Mouse (Mus musculus): ENCODE measurements around the gene Palm. TPM values are rescaled to one million over a fixed set of nuclear protein-coding genes. Genes with fewer than 3 reads are reported as not detected.
A peak's percentile ranks its signal among the peaks of the same experiment; 100 is the strongest.

Palm gene
- total RNA-seq (2014; rRNA removed), result 156 and 157 TPM in 2 replicates
- 221 and 242 TPM in 2 replicates for polyA plus RNA-seq (2015; fragmentation: Nextera tagmentation; extraction: Ambion mirVana)

DNA sequence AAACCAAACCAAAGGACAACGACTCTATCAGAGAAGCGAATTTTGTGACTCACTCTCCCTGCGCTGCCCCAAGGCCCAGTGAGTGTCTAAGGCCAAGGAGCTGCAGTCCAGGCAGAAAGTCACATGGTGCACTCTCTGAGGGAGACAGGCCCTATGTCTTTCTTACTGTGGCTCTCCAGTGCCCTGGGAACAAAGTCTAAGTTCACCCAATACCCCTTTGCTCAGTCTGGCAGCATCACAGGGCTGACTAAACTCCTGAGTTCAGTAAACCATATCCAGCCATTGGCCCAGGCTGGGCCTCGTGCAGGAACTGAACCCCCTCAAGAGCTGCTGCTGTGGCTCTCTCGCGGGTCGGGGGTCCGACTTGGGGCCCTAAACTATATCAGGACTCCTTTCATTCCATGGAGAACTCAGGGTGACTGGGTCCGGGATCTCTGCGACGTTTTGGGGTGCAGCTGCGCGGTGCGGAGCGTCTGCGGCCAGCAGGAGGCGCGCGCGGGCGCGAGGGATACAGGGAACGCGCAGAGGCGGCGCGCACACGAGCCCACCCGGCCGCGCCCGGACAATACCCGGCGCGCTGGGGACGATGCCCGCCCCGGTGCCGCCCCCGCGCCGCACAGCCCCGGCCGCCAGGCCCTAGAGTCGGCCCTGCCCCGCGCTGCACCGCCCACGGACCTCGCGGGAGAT lies at the start of gene Palm:
TSS of gene Palm (plus strand) at position 522 of the 687 bp plus-strand sequence.
- Histone ChIP-seq H3K9me3 (ENCODE audit: low read length) (no peaks in the 10 kb centered on the region), H3K27me3 (ENCODE audit: insufficient read depth, low read length) (no peaks in the 10 kb centered on the region), H3K9ac (replicated peaks; ENCODE audit: low read length) (peak within 1 kb of the TSS; percentile 97), H3K27ac (peak within 1 kb of the TSS; percentile 90), H3K4me1 (ENCODE audit: insufficient read depth, low read length) (peaks cover 13% of the 10 kb centered on the region), H3K36me3 (ENCODE audit: insufficient read depth, low read length) (no peaks in the 10 kb centered on the region), H3K4me3 (ENCODE audit: low read length) (peak within 1 kb of the TSS; percentile 93), H3K4me2 (ENCODE audit: low read depth, low read length) (peak within 1 kb of the TSS; percentile 80)
- ATAC-seq (peak; percentile 68), DNase-seq (ENCODE audit: low spot score) (peak; percentile 91)
- 6% methylated on average over 51 of the region's 51 CpGs for WGBS
- peak; percentile 72 for TF ChIP-seq CTCF (IDR thresholded peaks at IDR 0.05; ENCODE audit: low read depth)

DNA sequence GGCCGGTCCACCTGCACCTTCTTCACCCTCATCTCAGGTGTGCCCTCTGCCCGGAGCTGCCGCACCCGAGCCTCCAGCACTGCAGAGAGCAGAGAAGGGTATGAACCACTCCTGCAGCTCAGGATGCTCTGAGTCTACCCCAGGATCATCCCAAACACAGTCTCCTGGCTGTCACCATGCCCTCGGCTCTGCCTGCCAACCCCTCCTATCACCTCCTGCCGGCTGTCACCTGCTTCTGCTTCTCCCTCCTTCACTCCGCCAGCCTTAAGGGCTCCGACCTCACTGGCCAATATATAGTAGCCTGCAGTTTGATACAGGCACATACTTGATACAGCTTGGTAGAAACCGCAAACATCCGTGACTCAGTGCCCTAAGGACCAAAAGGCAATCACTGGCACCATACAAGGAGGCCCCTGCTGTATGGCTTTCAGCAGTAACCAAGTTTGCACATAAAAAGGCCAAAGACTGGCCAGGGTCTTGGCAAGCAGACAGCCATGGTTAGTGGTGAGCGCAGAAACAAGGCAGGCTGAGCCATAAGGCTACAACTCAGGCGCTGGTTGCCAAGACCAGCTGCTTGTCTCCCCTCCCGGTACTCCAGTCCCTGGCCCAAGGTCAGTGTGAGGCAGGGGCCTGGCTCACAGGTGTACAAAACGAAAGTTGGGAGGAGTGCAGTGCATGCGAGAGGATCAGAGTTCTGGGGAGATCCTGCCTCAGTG lies 49.6 kb upstream of the Palm start:
- WGBS, result 92% methylated on average over 15 of the region's 15 CpGs
- Histone ChIP-seq H3K4me3 (ENCODE audit: low read length) (no peak overlapping the region), H3K4me2 (ENCODE audit: low read depth, low read length) (no peak overlapping the region), H3K9me3 (ENCODE audit: low read length) (peaks cover 7% of the 10 kb centered on the region; the same call in 1 of the 2 replicates), H3K27me3 (ENCODE audit: insufficient read depth, low read length) (no peaks in the 10 kb centered on the region), H3K9ac (replicated peaks; ENCODE audit: low read length) (no peak overlapping the region), H3K27ac (no peak overlapping the region), H3K4me1 (ENCODE audit: insufficient read depth, low read length) (peaks cover 3% of the 10 kb centered on the region; the same call in 1 of the 2 replicates), H3K36me3 (ENCODE audit: insufficient read depth, low read length) (peaks cover 32% of the 10 kb centered on the region)
- no peak for ATAC-seq
- TF ChIP-seq CTCF (IDR thresholded peaks at IDR 0.05; ENCODE audit: low read depth), result no peak
- DNase-seq (ENCODE audit: low spot score), result no peak

DNA sequence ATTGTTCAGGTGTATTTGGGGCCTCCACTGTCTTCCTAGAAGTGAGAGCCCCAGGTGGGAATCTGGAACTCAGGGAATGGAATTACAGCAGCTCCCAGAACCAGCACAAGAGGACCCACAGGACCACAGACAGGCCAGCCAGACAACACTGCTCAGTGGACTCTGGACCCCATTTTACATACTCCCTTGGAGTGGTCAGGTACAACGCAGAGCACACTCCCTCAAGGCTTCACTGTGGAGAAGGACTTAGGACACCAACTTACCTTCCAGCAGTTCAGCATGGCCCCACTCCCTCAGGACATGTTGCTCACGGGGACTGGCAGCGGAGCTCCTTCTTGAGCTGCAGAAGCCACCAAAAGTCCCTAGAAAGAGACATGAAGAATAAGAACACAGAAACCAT lies 48.0 kb upstream of the Palm start:
- Histone ChIP-seq H3K27ac (no peak overlapping the region), H3K4me3 (ENCODE audit: low read length) (no peak overlapping the region), H3K36me3 (ENCODE audit: insufficient read depth, low read length) (peaks cover 16% of the 10 kb centered on the region), H3K27me3 (ENCODE audit: insufficient read depth, low read length) (no peaks in the 10 kb centered on the region), H3K4me2 (ENCODE audit: low read depth, low read length) (peak overlapping the region; percentile 77), H3K9ac (replicated peaks; ENCODE audit: low read length) (0 out of 2 replicates have a peak overlapping the region, but pooled peaks have one; percentile 10), H3K9me3 (ENCODE audit: low read length) (no peaks in the 10 kb centered on the region), H3K4me1 (ENCODE audit: insufficient read depth, low read length) (peaks cover 3% of the 10 kb centered on the region; the same call in 1 of the 2 replicates)
- ATAC-seq (no peak), DNase-seq (ENCODE audit: low spot score) (no peak)
- no peak for TF ChIP-seq CTCF (IDR thresholded peaks at IDR 0.05; ENCODE audit: low read depth)
- WGBS, result 87% methylated on average over 3 of the region's 3 CpGs

DNA sequence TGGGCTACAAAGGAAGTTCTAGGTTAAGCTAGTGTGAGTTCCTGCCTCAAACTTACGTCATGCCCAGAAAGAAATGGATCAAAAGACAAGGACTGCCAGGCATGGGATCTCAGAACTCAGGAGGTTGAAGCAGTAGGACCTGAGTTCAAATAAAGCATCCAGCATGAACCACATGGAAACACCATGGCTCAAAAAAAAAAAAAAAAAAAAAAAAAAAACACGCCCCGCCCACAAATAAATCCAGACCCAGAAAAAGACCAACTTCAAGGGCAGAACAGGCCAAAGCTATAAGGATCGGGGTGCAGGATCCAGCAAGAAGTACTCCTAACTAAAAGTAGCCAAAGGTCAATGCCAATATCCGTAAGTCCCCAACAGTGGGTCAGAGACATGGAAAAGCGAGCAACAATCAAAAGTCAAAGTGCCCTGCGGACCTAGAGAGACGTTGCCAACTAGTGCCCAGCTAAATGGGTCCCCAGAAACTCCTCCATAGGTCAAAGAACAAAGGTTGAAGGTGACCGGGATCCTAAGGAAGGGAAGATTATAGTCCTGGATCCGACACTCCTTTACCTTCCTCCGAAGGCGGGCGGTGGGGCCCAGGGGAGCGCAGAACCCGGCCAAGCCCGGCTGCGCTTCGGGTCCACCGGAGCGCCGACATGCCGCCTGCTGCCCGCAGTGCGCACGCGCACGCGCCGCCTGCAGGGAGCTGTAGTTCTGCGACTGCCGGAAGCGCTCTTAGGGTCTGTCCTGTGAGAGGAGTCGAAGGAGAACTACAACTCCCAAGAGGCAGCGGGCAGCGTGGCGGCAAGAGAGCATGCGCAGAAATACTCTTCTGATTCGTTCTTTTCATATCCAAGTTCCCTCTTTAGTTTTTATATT lies 47.2 kb upstream of the Palm start, which contains the start of gene Polrmt:
TSS of gene Polrmt (minus strand) at position 684 of the 876 bp plus-strand sequence.
- peak; percentile 99 for DNase-seq (ENCODE audit: low spot score)
- Histone ChIP-seq H3K9ac (replicated peaks; ENCODE audit: low read length) (peak within 1 kb of the TSS; percentile 48), H3K27ac (no peak within 1 kb of the TSS)

DNA sequence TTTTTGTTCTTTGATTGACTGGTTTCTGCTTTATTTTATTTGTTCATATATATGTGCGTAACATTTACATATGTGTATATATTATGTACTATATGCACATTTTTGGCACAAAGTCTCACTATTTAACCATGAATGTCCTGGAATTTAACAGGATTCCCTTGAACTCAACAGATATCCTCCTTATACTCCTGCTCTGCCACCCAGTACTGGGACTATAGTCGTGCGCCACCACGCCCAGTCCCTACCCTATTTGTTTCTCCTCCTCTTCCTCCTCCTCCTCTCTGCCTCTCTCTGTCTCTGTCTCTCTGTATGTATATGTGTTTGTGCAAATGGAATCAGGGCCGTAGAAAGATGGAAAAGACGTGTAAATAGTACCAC lies 46.6 kb upstream of the Palm start:
- ATAC-seq, result peak; percentile 40; the same call in 1 of the 2 replicates
- H3K9ac ChIP-seq (replicated peaks; ENCODE audit: low read length), result 0 out of 2 replicates have a peak overlapping the region, but pooled peaks have one; percentile 28
- 20% methylated on average over 6 of the region's 6 CpGs for WGBS

More for the DNA sequence above, 47.2 kb upstream of the Palm start, which contains the start of gene Polrmt:
- Histone ChIP-seq H3K4me1 (ENCODE audit: insufficient read depth, low read length) (peaks cover 3% of the 10 kb centered on the region; the same call in 1 of the 2 replicates), H3K9me3 (ENCODE audit: low read length) (no peaks in the 10 kb centered on the region), H3K27me3 (ENCODE audit: insufficient read depth, low read length) (no peaks in the 10 kb centered on the region), H3K4me2 (ENCODE audit: low read depth, low read length) (peak within 1 kb of the TSS; percentile 77), H3K36me3 (ENCODE audit: insufficient read depth, low read length) (peaks cover 8% of the 10 kb centered on the region), H3K4me3 (ENCODE audit: low read length) (peak within 1 kb of the TSS; percentile 59)
- WGBS, result 2% methylated on average over 38 of the region's 38 CpGs
- peak; percentile 61 for TF ChIP-seq CTCF (IDR thresholded peaks at IDR 0.05; ENCODE audit: low read depth)
- ATAC-seq, result peak; percentile 95

DNA sequence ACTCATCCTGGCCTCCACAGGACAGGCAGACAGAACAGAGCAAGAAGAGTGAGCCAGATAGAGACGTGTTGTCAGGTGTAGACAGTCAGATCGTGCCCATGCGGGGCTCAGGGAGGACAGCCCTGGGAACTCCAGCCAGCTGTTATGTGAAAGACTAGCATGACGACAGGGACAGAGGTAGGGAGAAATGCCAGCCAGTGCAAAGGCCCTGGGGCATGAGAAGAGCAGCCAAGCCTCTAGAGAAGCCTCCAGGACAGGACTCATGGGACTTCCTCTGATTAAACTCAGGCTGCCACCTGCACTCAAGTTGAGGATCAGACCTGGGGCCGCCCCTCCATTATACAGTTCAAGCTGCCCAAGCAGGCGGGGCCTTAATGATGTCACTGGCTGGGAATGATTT lies 44.9 kb upstream of the Palm start:
- DNase-seq (ENCODE audit: low spot score) (no peak), ATAC-seq (no peak)
- no peak overlapping the region for H3K9ac ChIP-seq (replicated peaks; ENCODE audit: low read length)
- H3K4me2 ChIP-seq (ENCODE audit: low read depth, low read length), result no peak overlapping the region
- H3K36me3 ChIP-seq (ENCODE audit: insufficient read depth, low read length), result no peaks in the 10 kb centered on the region; the same call in 1 of the 2 replicates
- H3K4me1 ChIP-seq (ENCODE audit: insufficient read depth, low read length), result peaks cover 3% of the 10 kb centered on the region; the same call in 1 of the 2 replicates
- no peak overlapping the region for H3K27ac ChIP-seq
- TF ChIP-seq CTCF (IDR thresholded peaks at IDR 0.05; ENCODE audit: low read depth), result no peak
- WGBS, result 77% methylated on average over 6 of the region's 6 CpGs
- H3K9me3 ChIP-seq (ENCODE audit: low read length), result no peaks in the 10 kb centered on the region
- no peaks in the 10 kb centered on the region for H3K27me3 ChIP-seq (ENCODE audit: insufficient read depth, low read length)
- no peak overlapping the region for H3K4me3 ChIP-seq (ENCODE audit: low read length)

More for the DNA sequence above, 46.6 kb upstream of the Palm start:
- Histone ChIP-seq H3K4me3 (ENCODE audit: low read length) (peak overlapping the region; percentile 59), H3K36me3 (ENCODE audit: insufficient read depth, low read length) (peaks cover 4% of the 10 kb centered on the region), H3K27me3 (ENCODE audit: insufficient read depth, low read length) (no peaks in the 10 kb centered on the region), H3K27ac (no peak overlapping the region), H3K4me2 (ENCODE audit: low read depth, low read length) (peak overlapping the region; percentile 77), H3K9me3 (ENCODE audit: low read length) (no peaks in the 10 kb centered on the region), H3K4me1 (ENCODE audit: insufficient read depth, low read length) (peaks cover 3% of the 10 kb centered on the region; the same call in 1 of the 2 replicates)
- no peak for TF ChIP-seq CTCF (IDR thresholded peaks at IDR 0.05; ENCODE audit: low read depth)
- DNase-seq (ENCODE audit: low spot score), result no peak
